Mouse (Mus musculus) MEL (cell line): ENCODE results near the gene Slc24a4. TPM values are rescaled to one million over a fixed set of nuclear protein-coding genes. Genes with fewer than 3 reads are reported as not detected.

Experiments
- DNase-seq: peaks from one replicate; pipeline ENCODE4 v3.0.0; 2011; ENCODE audit warnings: low read depth, low spot score
- H3K27ac ChIP-seq: 2 replicates; pipeline ENCODE4 v1.5.1; 2012; ENCODE audit warnings: low read depth, mild to moderate bottlenecking, control low read depth, low read length, moderate library complexity; ENCODE audit not compliant: control insufficient read depth
- H3K27me3 ChIP-seq, 2 experiments: fragments of 150-350 bp in 1 of 2; sonication (generic) in 1 of 2; 2 replicates each; pipeline ENCODE4 v1.6.1; 2012; ENCODE audit warnings: low read length in 2 of 2, mild to moderate bottlenecking in 2 of 2, improper control_type of control experiment in 1 of 2, moderate library complexity in 1 of 2; ENCODE audit not compliant: insufficient read depth in 2 of 2, control insufficient read depth in 1 of 2
- H3K36me3 ChIP-seq, 2 experiments: 2 replicates each; pipeline ENCODE4 v1.6.1; 2012 to 2014; ENCODE audit warnings: low read length in 2 of 2, improper control_type of control experiment in 1 of 2, inconsistent platforms in 1 of 2, mild to moderate bottlenecking in 1 of 2; ENCODE audit not compliant: insufficient read depth in 2 of 2, control insufficient read depth in 1 of 2
- H3K4me1 ChIP-seq, 2 experiments: fragments of 150-350 bp in 1 of 2; sonication (generic) in 1 of 2; 2 replicates each; pipeline ENCODE4 v1.6.1; 2012; ENCODE audit warnings: low read length in 2 of 2, improper control_type of control experiment in 1 of 2, mild to moderate bottlenecking in 1 of 2; ENCODE audit not compliant: insufficient read depth in 2 of 2, control insufficient read depth in 1 of 2
- H3K4me3 ChIP-seq, 2 experiments: fragments of 150-350 bp in 1 of 2; sonication (generic) in 1 of 2; 2 replicates each; pipeline ENCODE4 v1.5.1; 2012; ENCODE audit warnings: low read depth in 2 of 2, low read length in 2 of 2, mild to moderate bottlenecking in 2 of 2, moderate library complexity in 2 of 2, control low read depth in 1 of 2, improper control_type of control experiment in 1 of 2; ENCODE audit not compliant: control insufficient read depth in 1 of 2, insufficient read depth in 1 of 2
- H3K79me2 ChIP-seq: 2 replicates; pipeline ENCODE4 v1.6.1; 2012; ENCODE audit warnings: mild to moderate bottlenecking, low read length, moderate library complexity; ENCODE audit not compliant: control insufficient read depth, poor library complexity, insufficient read depth
- H3K9ac ChIP-seq: 2 replicates; pipeline ENCODE4 v1.6.1; 2012; ENCODE audit warnings: low read depth, mild to moderate bottlenecking, control low read depth, low read length, moderate library complexity; ENCODE audit not compliant: control insufficient read depth, poor library complexity, severe bottlenecking
- H3K9me3 ChIP-seq: fragments of 150-350 bp; sonication (generic); replicated peaks from 2 replicates; pipeline ENCODE4 v1.6.1; 2012; ENCODE audit warnings: mild to moderate bottlenecking, low read length, improper control_type of control experiment, moderate library complexity; ENCODE audit not compliant: insufficient read depth
- CHD1 ChIP-seq: IDR thresholded peaks from 2 replicates; pipeline ENCODE4 v1.6.1; 2012; ENCODE audit warnings: low read depth, mild to moderate bottlenecking, inconsistent platforms, low read length, improper control_type of control experiment
- CTCF ChIP-seq, 3 experiments: IDR thresholded peaks in 2 of 3; conservative IDR thresholded peaks in 1 of 3; 2 replicates each; pipeline ENCODE4 v1.5.1; 2011 to 2012; ENCODE audit warnings: low read length in 3 of 3, low read depth in 2 of 3, mild to moderate bottlenecking in 2 of 3, improper control_type of control experiment in 1 of 3, inconsistent platforms in 1 of 3, mixed read lengths in 1 of 3, moderate library complexity in 1 of 3; ENCODE audit not compliant: control insufficient read depth in 1 of 3, insufficient read depth in 1 of 3, poor library complexity in 1 of 3, severe bottlenecking in 1 of 3
- GABPA ChIP-seq: IDR thresholded peaks from 2 replicates; pipeline ENCODE4 v1.6.1; 2012; ENCODE audit warnings: low read depth, mild to moderate bottlenecking, inconsistent platforms, low read length, improper control_type of control experiment, moderate library complexity
- GATA1 ChIP-seq: IDR thresholded peaks from 2 replicates; pipeline ENCODE4 v1.6.1; 2011; ENCODE audit warnings: low read depth, low read length, improper control_type of control experiment
- MEF2A ChIP-seq: IDR thresholded peaks from 2 replicates; pipeline ENCODE4 v1.6.1; 2014; ENCODE audit warnings: low read depth, mild to moderate bottlenecking, inconsistent platforms, low read length, improper control_type of control experiment; ENCODE audit not compliant: poor library complexity, insufficient replicate concordance, severe bottlenecking; ENCODE audit errors: extremely low read depth
- MXI1 ChIP-seq: IDR thresholded peaks from 2 replicates; pipeline ENCODE4 v1.6.1; 2011; ENCODE audit warnings: mild to moderate bottlenecking, low read depth, low read length, improper control_type of control experiment
- NELFE ChIP-seq: IDR thresholded peaks from 2 replicates; pipeline ENCODE4 v1.6.1; 2011; ENCODE audit warnings: low read depth, low read length, improper control_type of control experiment
- POLR2A ChIP-seq, 2 experiments: IDR thresholded peaks; 2 replicates each; pipeline ENCODE4 v1.6.1; 2011 to 2012; ENCODE audit warnings: low read length in 2 of 2, mild to moderate bottlenecking in 2 of 2, control low read depth in 1 of 2, improper control_type of control experiment in 1 of 2, low read depth in 1 of 2, moderate library complexity in 1 of 2; ENCODE audit not compliant: control insufficient read depth in 1 of 2, insufficient read depth in 1 of 2, poor library complexity in 1 of 2
- POLR2AphosphoS2 ChIP-seq: IDR thresholded peaks from 2 replicates; pipeline ENCODE4 v1.6.1; 2011; ENCODE audit warnings: low read length, improper control_type of control experiment
- RAD21 ChIP-seq: IDR thresholded peaks from 2 replicates; pipeline ENCODE4 v1.6.1; 2011; ENCODE audit warnings: mild to moderate bottlenecking, low read depth, low read length, improper control_type of control experiment
- SIN3A ChIP-seq: IDR thresholded peaks from 2 replicates; pipeline ENCODE4 v1.6.1; 2012; ENCODE audit warnings: low read length, improper control_type of control experiment, inconsistent platforms
- UBTF ChIP-seq: IDR thresholded peaks from 2 replicates; pipeline ENCODE4 v1.6.1; 2012; ENCODE audit warnings: low read depth, mild to moderate bottlenecking, inconsistent platforms, low read length, improper control_type of control experiment, moderate library complexity, borderline replicate concordance; ENCODE audit not compliant: insufficient read depth
- USF2 ChIP-seq, 2 experiments: IDR thresholded peaks; 2 replicates each; pipeline ENCODE4 v1.6.1; 2011 to 2012; ENCODE audit warnings: improper control_type of control experiment in 2 of 2, low read length in 2 of 2, borderline replicate concordance in 1 of 2, inconsistent platforms in 1 of 2, low read depth in 1 of 2, mild to moderate bottlenecking in 1 of 2; ENCODE audit not compliant: insufficient read depth in 1 of 2
- ZKSCAN1 ChIP-seq: IDR thresholded peaks from 2 replicates; pipeline ENCODE4 v1.6.1; 2012; ENCODE audit warnings: low read depth, mild to moderate bottlenecking, inconsistent platforms, low read length, improper control_type of control experiment, moderate library complexity
- ZNF384 ChIP-seq: IDR thresholded peaks from 2 replicates; pipeline ENCODE4 v1.6.1; 2012; ENCODE audit warnings: low read depth, mild to moderate bottlenecking, inconsistent platforms, low read length, improper control_type of control experiment
- polyA plus RNA-seq, 2 experiments: library from polyadenylated mRNA; stranded (reverse) in 1 of 2; unstranded in 1 of 2; fragments of >175 nt in 1 of 2; fragments of >200 nt in 1 of 2; gene quantifications; 2 replicates each; pipeline versions ENCODE4 v1.2.1 to v1.2.4; 2012; ENCODE audit warnings: low replicate concordance in 2 of 2, low read depth in 1 of 2; ENCODE audit not compliant: insufficient read length in 2 of 2, insufficient read depth in 1 of 2, missing spikeins in 1 of 2
- total RNA-seq: library from RNA; depleted of rRNA; stranded (reverse); fragments of 300-350 nt; gene quantifications from 2 replicates; pipeline ENCODE4 v1.2.3, GENCODE M21; 2012

The Slc24a4 gene
- total and polyA plus RNA-seq, 3 experiments: not detected

- peaks cover 0 to 2% of the 10 kb centered on the region in 2 experiments; a peak in 1 of 4 replicates for H3K4me1 ChIP-seq
- DNase-seq: no peak
These were observed 166.7 kb downstream of the Slc24a4 start for GRCm38 (mm10) chr12:102295230-102295629.

GRCm38 (mm10) chr12:102295662-102296061, 167.1 kb downstream of the Slc24a4 start:
- TF ChIP-seq ZKSCAN1 (no peak), NELFE (no peak), GATA1 (no peak), GABPA (no peak), RAD21 (no peak), POLR2A (IDR thresholded peaks at IDR 0.05; ENCODE audit: control insufficient read depth in 1 of 2, insufficient read depth in 1 of 2, low read depth in 1 of 2, low read length in 2 of 2, poor library complexity in 1 of 2) (no peak), CHD1 (no peak), CTCF (IDR thresholded peaks at IDR 0.05 in 2 of 3, conservative IDR thresholded peaks at IDR 0.05 in 1 of 3; ENCODE audit: control insufficient read depth in 1 of 3, insufficient read depth in 1 of 3, low read depth in 2 of 3, low read length in 3 of 3, poor library complexity in 1 of 3, severe bottlenecking in 1 of 3) (no peak), SIN3A (no peak), UBTF (no peak)
- TF ChIP-seq, all 39 proteins: peak for 0
- DNase-seq: no peak
- Histone ChIP-seq H3K27ac (no peak overlapping the region), H3K4me1 (0 out of 4 replicates have a peak, but pooled peaks cover 0 to 2% of the 10 kb centered on the region in 2 experiments), H3K9me3 (no peaks in the 10 kb centered on the region), H3K4me3 (no peak overlapping the region), H3K36me3 (no peaks in the 10 kb centered on the region), H3K79me2 (no peaks in the 10 kb centered on the region), H3K27me3 (0 out of 4 replicates have a peak, but pooled peaks cover 0 to 2% of the 10 kb centered on the region in 2 experiments), H3K9ac (no peak overlapping the region)

More at GRCm38 (mm10) chr12:102295230-102295629, 166.7 kb downstream of the Slc24a4 start:
- Histone ChIP-seq H3K36me3 (no peaks in the 10 kb centered on the region), H3K4me3 (no peak overlapping the region), H3K9me3 (no peaks in the 10 kb centered on the region), H3K79me2 (no peaks in the 10 kb centered on the region), H3K9ac (no peak overlapping the region), H3K27me3 (0 out of 4 replicates have a peak, but pooled peaks cover 0 to 2% of the 10 kb centered on the region in 2 experiments)
- TF ChIP-seq POLR2A (IDR thresholded peaks at IDR 0.05; ENCODE audit: control insufficient read depth in 1 of 2, insufficient read depth in 1 of 2, low read depth in 1 of 2, low read length in 2 of 2, poor library complexity in 1 of 2) (no peak), POLR2AphosphoS2 (no peak), SIN3A (no peak), MEF2A (no peak), MXI1 (no peak), ZNF384 (no peak), CHD1 (no peak), USF2 (IDR thresholded peaks at IDR 0.05; ENCODE audit: borderline replicate concordance in 1 of 2, insufficient read depth in 1 of 2, low read depth in 1 of 2, low read length in 2 of 2) (no peak)
- TF ChIP-seq, all 39 proteins: peak for 0
- no peak overlapping the region for H3K27ac ChIP-seq
